Mouse (Mus musculus) c-Kit-positive CD71-negative TER-119-negative erythroid progenitor cells, embryonic 14.5 days (primary cell): ENCODE measurements around the gene Styk1.
A peak's percentile ranks its signal among the peaks of the same experiment; 100 is the strongest.

ENCODE experiments used
- DNase-seq: peaks from one replicate; pipeline ENCODE4 v3.0.0-alpha.2; 2013; ENCODE audit warnings: low read depth

The Styk1 gene

DNA sequence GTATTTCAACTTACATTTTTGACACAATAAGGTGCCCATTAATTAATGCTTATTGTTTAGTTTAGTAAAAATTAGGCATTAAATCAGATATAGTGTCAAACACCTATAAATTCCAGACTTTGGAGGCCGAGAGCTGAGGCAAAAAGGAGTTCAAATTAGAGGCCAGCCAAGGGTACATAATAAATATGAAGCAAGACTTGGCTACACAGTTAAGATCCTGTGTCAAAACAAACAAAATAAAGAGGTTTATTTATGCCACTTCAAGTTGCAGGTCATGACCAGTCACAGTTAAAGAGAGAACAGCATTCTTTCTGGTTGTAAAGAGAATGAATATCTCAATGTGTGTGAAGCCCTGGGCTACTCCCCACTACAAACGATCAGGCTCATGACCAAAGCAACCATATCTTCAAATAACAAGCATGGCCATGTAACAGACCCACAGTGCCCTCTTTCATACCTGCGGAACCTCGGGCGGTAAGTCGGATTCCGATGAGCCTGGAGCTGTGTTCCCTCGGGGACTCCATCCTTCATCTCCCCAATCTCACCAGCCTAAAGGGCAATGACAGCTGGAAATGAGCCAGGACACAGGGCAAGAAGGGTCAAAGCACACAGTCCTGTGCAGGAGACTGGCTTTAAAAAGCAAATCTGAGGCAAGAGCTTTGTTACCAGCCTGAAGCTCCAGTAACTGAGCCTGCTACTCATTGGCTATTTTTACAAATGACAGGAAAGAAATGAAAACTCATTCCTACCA lies 16.6 kb upstream of the Styk1 start:
- no peak for DNase-seq

DNA sequence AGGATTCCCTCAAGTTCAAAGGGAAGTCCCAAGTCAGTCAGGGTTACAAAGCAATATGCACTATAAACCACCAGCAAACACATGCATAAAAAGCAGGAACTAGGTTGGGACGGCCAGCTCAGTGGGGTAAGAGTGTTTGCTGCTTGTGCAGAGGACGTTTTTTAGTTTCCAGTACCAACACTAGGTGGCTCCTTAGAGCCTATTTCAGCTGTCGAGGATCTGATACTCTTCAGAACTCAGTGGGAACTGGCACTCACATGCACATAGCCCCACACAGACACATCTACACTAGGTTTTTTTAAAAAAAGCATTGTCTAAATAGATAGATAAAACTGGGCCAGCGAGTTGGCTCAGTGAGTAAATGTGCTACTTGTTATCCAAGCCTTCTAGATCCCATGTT lies 13.7 kb upstream of the Styk1 start:
- DNase-seq = no peak

DNA sequence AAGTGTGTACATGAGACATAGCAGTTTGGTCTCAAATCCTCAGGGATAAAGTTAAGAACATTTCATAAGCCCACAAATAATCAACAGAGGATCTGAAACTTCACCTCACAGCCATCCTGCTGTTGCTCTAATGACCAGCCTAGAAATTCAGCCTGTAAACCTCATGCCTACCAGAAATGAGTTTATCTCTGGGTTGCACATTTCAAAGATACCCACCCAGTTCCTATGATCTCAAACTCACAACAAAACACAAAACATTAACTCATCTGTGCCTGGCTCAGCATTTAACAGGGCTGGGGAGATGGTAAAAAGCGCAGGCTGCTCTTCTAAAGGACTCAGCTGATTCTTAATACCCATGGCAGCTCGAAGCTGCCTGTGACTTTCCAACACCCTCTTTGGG lies 11.0 kb upstream of the Styk1 start:
- no peak for DNase-seq

DNA sequence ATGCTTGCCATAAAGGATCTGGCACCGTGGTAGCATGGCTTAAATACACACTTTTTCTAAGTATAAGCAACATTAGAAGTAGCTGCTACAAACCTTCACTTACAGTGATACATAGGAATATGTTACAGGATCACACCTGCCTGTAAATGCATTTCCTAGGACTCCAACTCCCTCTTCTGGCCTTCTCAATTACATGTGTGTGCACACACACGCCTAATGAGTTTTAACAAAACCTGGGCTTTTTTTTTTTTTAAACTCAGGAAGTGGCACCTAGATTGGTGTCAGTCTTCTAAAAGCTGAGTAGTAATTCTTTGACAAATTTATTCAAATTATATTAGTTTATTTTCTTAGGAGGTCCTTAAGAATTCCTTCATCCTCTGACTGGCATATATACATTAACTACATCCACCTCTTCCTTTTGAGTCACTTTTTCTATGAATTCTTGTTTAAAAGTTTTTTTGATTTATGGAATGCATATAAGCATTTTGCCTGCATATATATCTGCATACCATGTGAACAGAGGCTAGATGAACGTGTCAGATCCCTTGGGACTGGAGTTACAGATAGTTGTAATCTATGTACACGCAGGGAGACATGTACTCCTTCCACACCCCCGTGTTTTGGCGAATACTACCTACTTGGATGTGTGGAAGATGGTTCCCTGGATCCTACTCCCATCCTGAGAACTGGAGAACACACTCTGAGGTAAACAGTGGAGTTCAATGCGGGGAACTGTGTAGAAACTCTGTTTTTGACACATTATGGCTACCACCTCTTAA lies 9.8 kb upstream of the Styk1 start:
- DNase-seq = no peak

DNA sequence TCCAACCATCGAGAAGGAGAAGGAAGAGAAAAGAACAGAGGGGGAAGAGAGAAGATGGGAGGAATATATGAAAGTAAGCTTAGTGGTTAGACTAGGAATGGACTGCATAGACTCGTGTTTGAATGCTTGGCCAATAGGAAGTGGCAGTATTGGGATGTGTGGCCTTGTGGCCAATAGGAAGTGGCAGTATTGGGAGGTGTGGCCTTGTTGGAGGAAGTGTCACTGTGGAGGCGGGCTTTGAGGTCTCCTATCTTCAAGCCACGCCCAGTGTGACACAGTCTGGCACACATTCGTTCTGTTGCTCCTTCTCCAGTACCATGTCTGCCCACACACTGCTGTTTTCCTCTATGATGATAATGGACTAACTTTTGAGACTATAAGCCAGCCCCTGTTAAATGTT lies 7.3 kb upstream of the Styk1 start:
- peak; percentile 40 for DNase-seq

DNA sequence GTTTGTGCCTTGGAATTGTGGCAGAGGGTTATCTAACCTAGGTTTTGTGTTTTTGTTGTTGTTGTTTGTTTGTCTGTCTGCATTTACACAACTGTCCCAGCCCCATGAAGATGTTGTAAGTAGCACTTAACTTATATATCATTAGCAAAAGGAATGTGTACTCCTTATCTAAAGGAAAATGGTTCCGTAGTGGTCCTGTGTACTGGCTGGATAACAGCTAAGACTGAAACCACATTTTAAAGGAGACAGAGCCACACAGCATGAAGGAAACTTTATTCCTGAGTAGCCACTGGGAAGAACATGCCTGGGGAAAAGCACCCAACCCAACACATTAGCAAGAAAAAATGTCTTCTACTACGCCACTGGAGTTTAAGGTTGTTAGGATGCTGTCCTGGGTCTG lies 6.1 kb upstream of the Styk1 start:
- DNase-seq = no peak

DNA sequence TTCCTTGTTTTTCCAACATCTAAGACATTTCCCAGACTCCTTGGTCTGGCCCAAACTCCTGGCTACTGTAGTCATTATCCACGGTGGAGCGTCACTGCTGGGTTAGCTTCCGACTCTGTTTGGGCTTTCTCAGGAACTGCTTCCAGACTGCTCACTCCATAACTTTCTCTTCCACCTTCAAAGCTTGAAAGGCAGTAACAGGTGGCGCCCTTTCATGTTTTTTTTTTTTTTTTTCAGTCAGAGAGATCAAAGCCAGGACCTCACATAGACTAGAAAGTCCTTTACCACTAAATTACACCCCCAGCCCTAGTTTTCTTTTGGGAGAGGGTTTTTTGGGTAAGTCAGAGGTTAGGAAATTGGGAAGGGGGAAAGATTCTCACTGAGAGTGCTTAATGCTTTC lies 1.5 kb upstream of the Styk1 start:
- no peak for DNase-seq

DNA sequence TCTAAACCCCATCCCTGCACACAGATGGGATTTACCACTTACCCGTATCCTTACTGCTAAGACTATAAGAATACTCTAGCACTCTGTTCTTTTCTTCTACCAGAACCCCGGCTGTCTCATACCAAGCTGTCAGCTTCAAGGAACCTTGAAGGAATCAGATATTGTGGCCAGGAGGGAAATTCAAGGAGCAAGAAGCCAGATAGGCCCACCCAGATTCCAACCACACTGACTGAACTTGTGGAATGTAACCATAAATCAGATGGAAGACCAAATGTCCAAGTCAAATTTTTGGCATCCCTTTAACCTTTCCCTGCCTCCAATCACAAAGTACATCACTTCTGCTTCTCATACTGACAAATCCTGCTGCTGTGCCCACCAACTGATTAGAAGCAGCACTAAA lies 6.4 kb downstream of the Styk1 start:
- DNase-seq = no peak

DNA sequence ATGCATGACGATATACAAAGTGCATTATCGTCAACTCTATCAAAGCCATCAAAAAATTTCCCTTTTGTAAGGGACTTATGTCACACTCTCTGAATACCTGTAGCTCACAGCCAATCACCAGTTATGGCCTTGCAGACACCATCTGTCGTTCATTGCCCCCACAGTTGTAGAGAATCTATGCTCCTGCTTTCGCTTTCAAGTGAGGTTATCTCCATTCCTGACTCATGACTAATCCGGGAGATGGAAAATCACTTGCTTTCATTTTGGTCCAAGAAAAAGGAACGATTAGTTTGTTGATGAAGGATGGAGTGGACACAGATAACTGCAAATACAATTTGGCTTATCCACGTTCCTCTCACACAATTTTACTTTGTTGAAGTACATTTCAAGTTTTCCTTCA lies 9.1 kb downstream of the Styk1 start:
- no peak for DNase-seq

DNA sequence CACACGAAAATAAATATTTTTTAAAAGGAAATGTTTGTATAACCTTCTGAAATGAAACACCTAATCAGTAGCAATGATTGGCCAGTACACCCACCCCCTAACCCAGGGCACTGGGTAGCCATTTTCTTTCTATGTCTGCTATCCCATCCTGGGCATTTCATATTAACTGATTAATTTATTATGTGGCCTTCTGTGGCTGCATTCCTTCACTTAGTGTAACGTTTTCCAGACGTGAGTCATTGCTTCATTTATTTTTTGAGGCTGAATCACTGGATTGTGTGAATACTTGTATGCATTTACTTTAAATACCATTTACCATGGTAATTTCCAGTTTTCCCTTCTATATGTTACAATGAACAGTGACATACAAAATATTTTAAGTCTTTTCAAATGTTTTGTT lies 13.3 kb downstream of the Styk1 start:
- no peak for DNase-seq

DNA sequence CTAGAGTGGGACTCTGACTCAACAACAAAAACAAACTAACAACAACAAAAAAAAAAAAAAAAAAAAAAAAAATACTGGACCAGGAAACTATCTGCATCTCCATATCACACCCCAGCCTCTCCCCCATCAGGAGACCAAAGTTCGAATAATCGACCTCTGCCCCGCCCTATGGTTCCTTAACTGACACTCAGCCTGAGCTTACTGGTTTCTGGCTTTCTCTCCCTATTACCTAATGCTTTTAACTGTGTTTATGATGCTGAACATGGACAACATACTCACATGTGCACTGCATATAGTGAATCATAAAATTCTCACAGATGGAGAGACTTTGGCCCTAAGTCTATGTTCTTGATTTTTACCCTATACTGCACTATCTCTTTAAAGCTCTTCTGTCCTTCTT lies 14.1 kb downstream of the Styk1 start:
- DNase-seq = no peak

DNA sequence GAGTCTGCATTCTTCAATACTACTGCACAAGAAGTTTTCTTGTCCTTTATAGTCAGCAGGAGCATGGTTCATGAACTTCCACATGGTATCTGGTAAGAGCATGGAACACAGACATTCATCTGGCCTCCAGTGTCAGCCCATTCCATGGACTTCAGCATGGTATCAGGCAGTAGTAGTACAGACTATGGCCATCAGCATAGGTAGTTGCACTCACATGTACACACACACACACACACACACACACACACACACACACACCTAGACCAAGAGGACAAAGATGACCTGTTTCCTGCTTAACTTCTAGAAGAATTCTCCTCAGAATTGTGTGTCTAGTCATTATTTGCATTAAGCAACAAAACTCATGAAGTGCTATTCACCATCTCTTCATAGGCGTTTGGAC lies 14.6 kb downstream of the Styk1 start:
- DNase-seq = no peak

DNA sequence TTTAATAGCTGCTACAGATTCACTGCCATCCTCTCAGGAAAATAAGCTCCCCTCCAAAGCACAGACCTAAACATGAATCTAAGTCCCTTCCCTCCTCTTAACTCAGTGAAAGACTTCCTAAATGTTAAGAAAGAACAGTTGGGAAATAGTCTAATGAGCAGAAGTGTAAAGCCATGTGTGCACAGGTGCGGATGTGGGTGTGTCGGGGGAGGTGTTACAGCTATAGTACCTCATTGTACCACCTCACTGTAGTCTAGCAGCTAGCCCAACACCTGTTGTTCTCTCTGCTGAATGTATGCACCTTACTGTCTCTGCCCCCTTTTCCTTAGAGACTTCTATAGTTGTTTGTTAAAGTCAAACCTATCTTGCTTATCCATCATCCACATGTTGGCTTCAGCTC lies 26.3 kb downstream of the Styk1 start:
- DNase-seq = no peak

DNA sequence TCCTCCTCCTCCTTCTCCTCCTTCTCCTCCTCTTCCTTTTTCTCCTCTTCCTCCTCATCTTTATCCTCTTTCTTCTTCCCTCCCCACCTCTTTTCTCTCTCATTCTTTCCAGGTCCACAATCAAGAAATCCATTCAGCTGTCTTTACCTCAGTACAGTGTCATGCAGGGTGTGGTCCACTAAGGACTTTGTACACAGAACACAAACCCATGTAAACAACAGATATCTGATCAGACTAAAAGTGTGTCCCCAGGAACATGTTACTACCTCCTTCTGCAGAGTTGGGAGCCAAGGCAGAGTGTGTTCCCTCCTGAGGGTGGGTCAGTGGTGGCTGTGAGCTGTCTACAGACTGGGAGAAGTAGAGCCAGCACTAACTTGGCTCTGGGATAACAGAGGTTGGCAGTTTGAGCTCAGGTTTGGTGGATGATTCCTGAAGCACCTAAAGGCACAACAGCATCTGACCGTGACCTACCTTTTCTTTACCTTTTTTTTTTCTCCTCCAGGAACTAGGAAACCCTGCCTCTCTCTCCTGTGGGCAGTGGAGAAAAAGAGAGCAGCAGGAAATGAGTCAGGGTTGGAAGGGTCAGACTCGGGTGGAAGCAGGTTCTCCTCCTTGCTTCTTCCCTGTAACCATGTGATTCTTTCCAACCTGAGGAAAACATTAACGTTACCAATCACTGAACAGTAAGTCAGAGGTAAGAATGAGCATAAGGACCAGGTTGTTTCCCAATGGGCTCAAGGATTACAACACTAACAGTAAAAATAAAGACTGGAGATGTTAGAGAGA lies 31.4 kb downstream of the Styk1 start:
- no peak for DNase-seq

DNA sequence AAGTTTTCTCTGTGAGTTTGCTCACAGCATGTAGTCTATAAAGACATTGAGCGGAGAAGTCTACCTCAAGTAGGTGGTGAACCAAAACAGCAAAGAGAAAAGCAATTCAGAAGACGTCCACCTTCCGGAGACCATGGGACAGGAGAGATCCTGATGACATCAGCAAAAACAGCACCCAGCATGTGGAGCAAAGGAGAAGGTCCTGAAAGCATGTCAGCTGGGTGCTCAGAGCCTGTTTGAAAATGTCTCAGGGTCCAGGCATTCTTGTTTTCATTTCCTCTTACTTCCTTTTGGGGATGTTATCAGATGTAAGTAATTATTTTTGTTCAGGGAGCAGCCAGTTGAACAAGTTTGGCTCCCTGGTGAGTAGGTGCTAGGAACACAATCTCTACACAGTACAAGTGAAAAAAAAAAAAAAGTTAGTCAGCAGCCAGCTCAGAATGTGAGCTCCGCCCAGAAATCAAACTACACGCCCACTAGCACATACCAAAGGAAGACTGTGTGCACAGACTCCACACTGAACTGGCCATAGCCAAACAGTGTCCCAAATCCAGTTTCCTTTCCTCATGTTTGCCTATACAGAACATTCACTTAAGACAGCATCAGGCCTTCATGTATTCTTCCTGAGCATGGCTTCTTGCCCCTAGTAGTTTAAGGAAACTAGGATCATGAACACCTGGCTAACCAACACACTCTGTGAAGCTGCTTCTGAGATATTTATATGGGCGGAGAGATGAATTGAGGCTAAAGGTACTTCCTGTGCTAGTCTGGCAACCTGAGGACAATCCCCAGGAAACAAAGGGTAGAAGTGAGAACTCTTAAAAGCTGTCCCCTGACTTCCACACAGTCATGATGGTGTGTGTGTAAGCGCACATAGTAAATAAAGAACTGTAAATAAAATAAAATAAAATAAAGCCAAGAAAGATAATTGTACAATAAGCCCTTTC lies 37.0 kb downstream of the Styk1 start:
- DNase-seq = no peak

DNA sequence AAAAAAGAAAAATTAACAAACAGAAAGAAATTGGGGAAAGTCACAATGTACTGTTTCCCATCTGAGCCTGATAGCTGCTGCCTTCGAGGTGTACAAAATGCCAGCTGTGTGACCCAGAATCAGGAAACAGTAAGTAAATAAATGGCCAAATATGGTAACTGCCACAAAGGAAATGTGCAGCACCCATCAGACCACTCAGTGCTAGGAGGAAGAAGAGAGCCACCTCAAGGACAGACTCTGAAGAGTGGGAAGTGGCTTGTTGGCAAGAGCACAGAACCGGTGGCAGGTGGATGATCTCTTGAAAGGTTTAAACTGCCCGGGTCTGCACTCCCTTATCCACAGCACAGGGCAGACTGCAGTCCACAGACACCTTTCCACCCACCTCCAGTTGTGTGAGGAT lies 45.4 kb downstream of the Styk1 start:
- no peak for DNase-seq

DNA sequence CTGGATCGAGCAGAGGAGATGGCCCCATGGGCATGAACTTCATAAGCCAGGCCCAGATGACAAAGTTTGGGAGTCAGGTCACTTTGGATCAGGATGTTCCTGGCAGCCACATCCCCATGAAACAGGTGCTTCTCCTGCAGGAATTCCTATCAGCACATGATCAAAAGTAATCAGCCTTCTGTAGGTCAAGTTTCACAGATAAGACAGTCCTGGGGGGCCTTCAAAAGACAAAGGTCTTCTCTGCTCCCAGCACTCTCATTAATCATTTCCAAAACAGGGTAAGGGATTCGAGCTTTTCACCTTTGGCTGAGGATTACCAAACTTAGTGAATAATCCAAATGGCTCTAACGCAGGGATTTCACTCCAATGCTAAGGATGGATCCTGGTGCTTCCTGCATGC lies 48.6 kb downstream of the Styk1 start:
- no peak for DNase-seq

DNA sequence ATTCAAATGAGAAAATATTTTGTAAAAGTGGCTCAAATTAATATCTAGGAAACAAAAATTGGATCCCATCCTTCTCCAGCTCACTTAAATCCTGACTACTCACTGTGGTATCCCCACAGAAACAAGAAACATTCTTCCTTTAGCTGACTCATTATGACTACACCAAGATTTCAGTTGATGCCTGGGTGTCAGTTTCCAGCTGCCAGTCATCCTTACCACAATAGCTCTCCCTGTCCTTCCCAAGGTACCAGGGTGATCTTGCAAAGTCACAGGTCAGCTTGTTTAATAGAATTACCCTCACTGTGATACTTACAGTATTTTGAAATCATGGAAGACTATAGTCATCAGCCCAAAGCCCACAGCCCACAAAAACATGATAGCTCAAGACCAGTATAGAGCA lies 54.9 kb downstream of the Styk1 start:
- no peak for DNase-seq

DNA sequence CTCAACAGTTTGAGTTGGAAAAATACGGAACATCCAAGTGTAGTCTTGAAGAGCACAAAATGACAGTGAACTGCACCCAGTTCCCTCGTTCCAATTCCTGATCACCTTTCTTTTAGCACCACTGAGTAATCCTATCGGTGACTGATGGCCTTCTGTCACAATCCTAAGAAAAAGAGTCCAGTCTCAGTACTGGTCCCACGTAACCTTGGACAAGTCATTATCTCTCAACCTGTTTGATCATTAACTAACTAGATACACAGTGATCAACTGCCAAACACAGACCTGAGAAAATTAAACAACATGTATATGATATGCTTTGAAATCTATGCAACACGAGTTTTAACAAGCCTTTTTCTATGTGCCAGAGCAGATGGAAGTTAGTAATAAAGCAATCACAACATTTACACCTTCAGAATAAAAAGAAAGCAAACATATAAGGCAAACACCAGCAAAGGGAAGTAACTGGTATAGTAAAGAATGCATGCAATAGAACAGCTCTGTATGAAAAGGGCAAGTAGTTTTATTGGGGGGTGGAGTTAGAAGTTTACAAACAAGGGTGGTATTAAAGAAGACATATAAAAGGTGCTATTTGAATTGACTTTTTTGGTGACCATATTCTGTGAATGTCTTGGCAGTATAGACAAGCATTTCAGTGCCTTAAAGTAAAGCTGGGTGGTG lies 58.8 kb downstream of the Styk1 start:
- DNase-seq = no peak

DNA sequence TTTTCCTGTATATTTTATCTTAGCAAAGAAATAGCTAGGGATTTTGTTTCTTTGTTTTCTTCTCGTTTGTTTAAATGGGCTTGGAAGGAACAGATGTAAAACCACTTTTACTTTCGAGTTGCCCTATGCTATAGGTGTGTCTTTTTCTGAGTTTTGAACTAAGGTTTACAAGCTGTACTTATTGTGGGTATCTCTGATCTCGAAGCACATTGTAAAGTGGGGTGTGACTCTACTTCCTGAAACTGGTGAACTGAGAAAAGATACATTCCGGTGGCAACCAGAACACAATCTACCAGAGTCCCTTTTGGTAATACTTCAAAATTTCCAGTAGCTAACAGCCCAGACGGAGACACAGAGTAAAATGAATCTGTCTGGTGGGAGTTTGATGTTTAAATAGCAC lies 59.5 kb downstream of the Styk1 start:
- no peak for DNase-seq
